Mouse (Mus musculus) lung, postnatal 4 days (tissue): Measurements from ENCODE around the gene Calr4.

Experiments
- DNase-seq, 2 experiments: peaks; one replicate each; pipeline ENCODE4 v3.0.0; 2021

The Calr4 gene

DNA sequence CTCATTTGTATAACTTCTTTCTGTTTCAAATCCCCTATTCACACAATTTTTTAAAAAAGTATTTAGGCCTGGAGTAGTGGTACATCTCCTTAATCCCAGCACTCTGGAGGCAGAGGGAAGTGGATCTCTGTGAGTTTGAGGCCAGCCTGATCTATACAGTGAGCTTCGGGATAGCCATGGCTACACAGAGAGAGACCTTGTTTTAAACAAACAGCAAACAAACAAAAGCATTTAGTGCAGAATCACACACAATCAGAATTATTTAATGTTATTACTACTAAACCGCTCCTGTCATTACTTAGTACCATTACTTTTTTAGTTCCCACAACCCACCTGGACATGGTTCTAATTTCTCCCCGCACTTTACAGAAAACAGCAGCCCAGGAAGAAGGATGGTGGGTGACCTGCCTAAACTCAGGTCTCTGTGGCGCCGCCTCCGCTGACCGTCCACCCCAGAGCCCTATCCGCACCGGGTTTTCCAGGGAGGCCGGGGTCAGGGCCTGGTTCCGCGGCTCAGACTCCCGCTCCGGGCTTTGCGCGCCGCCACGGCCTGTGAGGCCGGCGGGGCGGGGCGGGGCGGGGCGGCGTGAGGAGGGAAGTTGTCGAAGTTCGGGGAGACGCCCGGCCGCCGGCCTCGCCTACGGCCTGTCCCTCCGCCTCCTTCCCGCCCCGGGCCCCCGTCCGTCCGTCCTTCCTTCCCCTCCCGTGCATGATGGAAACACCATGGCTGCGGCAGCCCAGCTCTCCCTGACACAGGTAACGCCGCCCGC is 45.6 kb downstream of the Calr4 start, which contains the start of gene Eps15:
Gene Eps15, plus strand, starts transcription at position 580 of the 770 bp plus-strand sequence.
- peak; percentile 96 for DNase-seq

DNA sequence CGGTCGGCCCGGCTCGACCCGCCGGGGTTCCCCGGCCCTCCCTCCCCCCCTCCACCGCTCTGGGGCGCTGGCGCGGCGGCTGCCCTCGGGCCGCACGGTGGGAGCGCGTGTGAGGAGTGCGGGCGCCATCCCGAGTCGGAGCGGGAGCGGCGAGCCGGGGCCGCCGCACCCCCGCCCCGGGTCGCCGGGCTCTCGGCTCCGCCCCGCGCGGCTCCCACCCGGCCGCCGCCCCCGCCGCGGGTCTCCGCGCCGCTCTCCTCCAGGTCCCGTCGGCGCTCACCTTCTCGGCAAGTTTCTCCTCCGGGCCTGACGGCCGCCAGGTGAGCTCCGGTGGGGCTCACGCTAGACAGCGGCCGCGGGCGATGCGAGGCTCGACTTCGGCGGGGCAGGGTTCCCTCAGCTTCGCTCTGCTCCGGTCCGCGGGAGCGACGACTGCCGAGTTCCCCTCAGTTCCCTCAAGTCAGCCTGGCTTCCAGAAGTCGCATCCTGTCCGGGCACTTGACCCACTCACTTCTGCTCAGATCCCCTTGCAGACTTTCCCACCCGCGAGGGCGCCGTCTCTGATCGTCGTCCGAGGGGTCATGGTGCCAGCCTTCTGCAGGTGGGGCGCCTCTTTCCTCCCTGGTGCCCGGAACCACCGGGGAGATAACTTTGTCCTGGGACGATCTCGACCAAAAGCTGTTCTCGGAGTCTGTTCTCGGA is 46.3 kb downstream of the Calr4 start:
- peak in 1 of 2 experiments; percentile 52 for DNase-seq

DNA sequence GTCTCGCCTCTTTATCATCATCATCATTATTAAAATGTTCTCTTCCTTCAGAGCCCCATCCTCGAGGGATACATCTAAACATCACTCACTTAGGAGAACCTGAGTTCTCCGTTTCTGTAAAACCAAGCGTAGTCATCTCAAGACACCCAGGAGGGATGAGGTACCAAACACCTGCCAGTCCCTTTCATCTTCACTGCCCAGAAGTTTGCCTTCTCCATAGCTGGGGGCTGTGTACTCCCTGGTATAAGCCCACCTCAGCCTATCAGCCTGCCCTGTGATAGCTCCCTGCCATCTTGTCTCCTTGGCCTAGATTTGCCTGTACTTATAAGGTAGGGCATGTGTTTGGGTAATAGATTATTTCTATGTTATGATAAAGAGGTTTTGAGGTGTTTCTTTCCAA is 46.9 kb downstream of the Calr4 start:
- DNase-seq = no peak

DNA sequence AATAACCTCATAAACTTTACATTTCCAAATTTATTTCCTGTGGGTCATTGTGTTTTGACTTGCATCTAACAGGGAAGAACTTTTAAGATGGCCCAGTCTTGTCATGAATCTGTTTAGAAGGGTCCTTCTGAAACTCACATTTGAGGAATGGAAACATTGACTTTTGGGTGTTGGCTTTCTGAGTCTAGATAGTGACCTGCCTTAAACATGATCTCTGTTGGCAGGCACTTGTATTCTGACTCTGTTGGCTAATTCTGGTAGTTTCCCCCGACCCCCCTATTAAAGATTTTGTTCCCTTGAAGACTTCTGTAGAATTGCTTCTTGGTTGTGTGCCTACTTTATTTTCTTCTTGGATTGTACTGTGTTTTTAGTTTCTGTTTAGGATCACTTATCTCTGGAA is 47.7 kb downstream of the Calr4 start:
- no peak for DNase-seq

DNA sequence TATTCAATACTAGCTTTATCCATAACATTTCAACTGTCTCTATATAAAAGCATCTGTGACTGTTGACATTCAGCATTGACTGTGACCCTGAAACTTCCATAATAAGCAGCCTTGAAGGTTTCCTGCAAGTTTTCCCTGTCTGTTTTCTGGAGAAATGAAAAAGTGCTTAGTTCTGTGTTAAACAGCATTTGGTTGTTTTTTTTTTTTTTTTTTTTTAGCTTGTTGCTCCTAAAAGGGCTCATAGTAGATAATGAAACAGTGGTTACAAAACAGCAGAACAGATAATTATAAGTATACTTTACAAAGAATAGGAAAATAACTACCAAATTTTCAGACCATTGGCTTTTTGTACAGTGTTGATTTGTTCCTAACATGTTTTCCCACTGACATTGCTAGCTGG is 60.3 kb downstream of the Calr4 start:
- no peak for DNase-seq

DNA sequence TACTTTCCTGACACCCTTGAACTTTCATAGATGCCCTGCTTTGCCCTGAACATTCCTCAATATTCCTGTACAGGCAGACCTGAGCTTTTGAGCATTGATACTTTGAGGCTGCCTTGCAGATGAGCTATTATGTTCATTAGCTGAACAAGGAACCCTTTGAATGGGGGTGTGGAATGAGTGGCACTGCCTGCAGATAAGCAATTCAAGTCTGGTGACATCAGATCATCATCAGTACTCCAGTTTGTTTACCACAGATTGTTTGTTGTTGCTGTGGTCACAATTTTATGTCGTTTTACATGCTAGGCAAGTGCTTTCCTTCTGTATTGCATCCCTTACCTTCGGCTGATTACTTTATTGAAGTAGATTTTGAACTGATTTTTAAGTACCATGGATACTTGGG is 62.2 kb downstream of the Calr4 start:
- no peak for DNase-seq

DNA sequence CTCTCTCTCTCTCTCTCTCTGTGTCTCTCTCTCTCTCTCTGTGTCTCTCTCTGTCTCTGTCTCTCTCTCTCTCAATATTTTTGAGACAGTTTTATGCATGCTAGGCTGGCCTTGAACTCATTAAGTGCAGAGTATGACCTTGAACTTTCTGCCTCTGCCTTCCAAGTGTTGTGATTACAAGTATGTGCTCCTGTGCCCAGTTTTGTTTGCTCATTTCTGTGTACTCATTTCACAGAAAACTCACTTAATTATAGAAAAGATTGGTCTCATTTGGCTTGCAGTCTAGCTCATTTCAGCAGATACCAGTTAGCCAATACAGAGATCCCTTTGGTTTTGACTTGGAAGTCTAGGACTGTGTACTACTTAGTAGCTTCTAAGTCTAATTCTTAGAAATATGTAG is 64.9 kb downstream of the Calr4 start:
- no peak for DNase-seq
